Mouse (Mus musculus): ENCODE measurements around the gene Gphb5. TPM values are rescaled to one million over a fixed set of nuclear protein-coding genes. Genes with fewer than 3 reads are reported as not detected.

Gphb5 gene
- not detected in 2 replicates for polyA plus RNA-seq (2015; fragmentation: Nextera tagmentation; extraction: Ambion mirVana)

DNA sequence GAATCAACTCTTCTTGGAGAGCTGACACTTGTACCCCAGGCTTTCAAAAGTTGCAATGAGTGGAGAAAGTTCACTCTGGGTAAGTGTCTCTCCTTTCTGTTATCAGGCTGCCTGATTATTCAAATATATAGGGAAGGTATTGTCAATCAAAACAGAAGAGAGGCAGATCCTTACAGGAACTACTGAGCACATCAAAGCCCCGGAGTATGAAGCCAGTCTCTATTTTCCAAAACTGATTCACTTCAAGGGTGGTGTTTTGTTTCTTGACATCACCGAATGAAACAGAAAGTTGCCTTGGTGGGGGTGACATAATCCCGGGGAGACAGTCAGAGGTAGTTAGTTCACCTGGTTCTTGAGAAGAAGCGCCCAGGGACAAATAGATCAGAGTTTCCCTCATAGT, at the start of gene Gphb5:
TSS of gene Gphb5 (minus strand) at position 101 of the 400 bp plus-strand sequence.
- 60% methylated on average over 4 of the region's 4 CpGs for WGBS (ENCODE audit: insufficient replicate concordance)
- Histone ChIP-seq H3K4me3 (ENCODE audit: low read depth, low read length) (no peak within 1 kb of the TSS), H3K4me1 (ENCODE audit: control insufficient read depth, low read depth, low read length) (no peaks in the 10 kb centered on the region), H3K36me3 (ENCODE audit: control insufficient read depth, insufficient read depth) (no peaks in the 10 kb centered on the region), H3K27ac (ENCODE audit: low read length) (no peak within 1 kb of the TSS), H3K9ac (ENCODE audit: low read depth, low read length) (no peak within 1 kb of the TSS), H3K4me2 (ENCODE audit: low read depth, low read length) (no peak within 1 kb of the TSS), H3K27me3 (ENCODE audit: control insufficient read depth, insufficient read depth, low read depth, low read length) (no peaks in the 10 kb centered on the region), H3K9me3 (replicated peaks; ENCODE audit: control insufficient read depth, low read length) (no peaks in the 10 kb centered on the region)
- no peak for ATAC-seq (ENCODE audit: low read depth)

DNA sequence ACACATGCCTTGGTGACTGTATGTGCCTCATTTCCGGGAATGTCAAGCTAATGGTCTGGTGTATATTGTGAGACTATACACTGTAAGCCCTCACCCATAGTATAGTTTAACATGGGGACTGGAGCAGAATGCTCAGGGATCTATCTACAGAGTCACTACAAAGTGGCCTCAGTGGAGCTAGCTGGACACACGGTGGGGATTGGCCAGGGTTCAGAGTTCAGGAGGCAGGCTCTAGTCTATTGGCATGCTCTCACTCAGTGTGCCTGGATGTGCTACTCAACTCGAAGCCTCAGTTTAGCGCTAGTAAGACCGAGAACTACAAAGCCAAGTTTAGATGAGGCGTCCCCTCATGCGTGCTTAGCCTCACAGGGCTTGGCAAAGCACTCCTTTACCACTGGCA, 49.6 kb upstream of the Gphb5 start:
- Histone ChIP-seq H3K27ac (ENCODE audit: low read length) (no peak overlapping the region), H3K36me3 (ENCODE audit: control insufficient read depth, insufficient read depth) (peaks cover 11% of the 10 kb centered on the region), H3K4me3 (ENCODE audit: low read depth, low read length) (no peak overlapping the region), H3K9ac (ENCODE audit: low read depth, low read length) (no peak overlapping the region), H3K4me2 (ENCODE audit: low read depth, low read length) (no peak overlapping the region), H3K4me1 (ENCODE audit: control insufficient read depth, low read depth, low read length) (no peaks in the 10 kb centered on the region; the same call in 1 of the 2 replicates), H3K9me3 (replicated peaks; ENCODE audit: control insufficient read depth, low read length) (no peaks in the 10 kb centered on the region), H3K27me3 (ENCODE audit: control insufficient read depth, insufficient read depth, low read depth, low read length) (no peaks in the 10 kb centered on the region)
- no peak for ATAC-seq (ENCODE audit: low read depth)
- WGBS (ENCODE audit: insufficient replicate concordance) = 89% methylated on average over 7 of the region's 7 CpGs

- H3K36me3 ChIP-seq (ENCODE audit: control insufficient read depth, insufficient read depth) = peaks cover 11% of the 10 kb centered on the region
- H3K4me3 ChIP-seq (ENCODE audit: low read depth, low read length) = no peak overlapping the region
- no peaks in the 10 kb centered on the region for H3K9me3 ChIP-seq (replicated peaks; ENCODE audit: control insufficient read depth, low read length)
- H3K27me3 ChIP-seq (ENCODE audit: control insufficient read depth, insufficient read depth, low read depth, low read length) = no peaks in the 10 kb centered on the region
- H3K27ac ChIP-seq (ENCODE audit: low read length) = no peak overlapping the region
- no peak for ATAC-seq (ENCODE audit: low read depth)
- no peak overlapping the region for H3K9ac ChIP-seq (ENCODE audit: low read depth, low read length)
- 75% methylated on average over 9 of the region's 9 CpGs for WGBS (ENCODE audit: insufficient replicate concordance)
- H3K4me1 ChIP-seq (ENCODE audit: control insufficient read depth, low read depth, low read length) = peaks cover 2% of the 10 kb centered on the region
- H3K4me2 ChIP-seq (ENCODE audit: low read depth, low read length) = no peak overlapping the region
These were observed 47.6 kb upstream of the Gphb5 start for GRCm38 (mm10) chr12:75464016-75464769.

GRCm38 (mm10) chr12:75460561-75460960, 44.0 kb upstream of the Gphb5 start:
- Histone ChIP-seq H3K4me1 (ENCODE audit: control insufficient read depth, low read depth, low read length) (peaks cover 2% of the 10 kb centered on the region; the same call in 1 of the 2 replicates), H3K4me3 (ENCODE audit: low read depth, low read length) (no peak overlapping the region), H3K27ac (ENCODE audit: low read length) (no peak overlapping the region), H3K27me3 (ENCODE audit: control insufficient read depth, insufficient read depth, low read depth, low read length) (no peaks in the 10 kb centered on the region), H3K9me3 (replicated peaks; ENCODE audit: control insufficient read depth, low read length) (no peaks in the 10 kb centered on the region), H3K4me2 (ENCODE audit: low read depth, low read length) (no peak overlapping the region), H3K36me3 (ENCODE audit: control insufficient read depth, insufficient read depth) (peaks cover 6% of the 10 kb centered on the region), H3K9ac (ENCODE audit: low read depth, low read length) (no peak overlapping the region)
- 72% methylated on average over 5 of the region's 5 CpGs for WGBS (ENCODE audit: insufficient replicate concordance)
- ATAC-seq (ENCODE audit: low read depth) = no peak

DNA sequence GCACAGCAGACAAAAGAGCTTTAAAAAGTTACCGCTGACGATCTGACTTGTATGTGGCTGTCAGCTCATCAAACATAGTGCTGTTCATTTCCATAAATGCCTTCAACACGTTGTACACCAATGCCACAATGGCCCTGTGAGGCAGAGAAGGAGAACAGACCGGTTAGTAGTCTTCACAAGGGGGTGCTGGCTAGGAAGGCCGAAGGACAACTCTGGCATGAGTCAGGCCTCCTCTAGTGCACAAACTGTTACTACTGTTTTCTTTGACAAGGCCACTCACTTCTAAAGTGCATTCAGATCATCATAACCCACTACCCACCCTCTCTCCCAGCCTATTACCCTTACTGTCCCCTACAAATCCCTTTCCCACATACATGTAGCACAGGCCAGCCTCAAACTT, 43.1 kb upstream of the Gphb5 start:
- H3K9ac ChIP-seq (ENCODE audit: low read depth, low read length) = no peak overlapping the region
- no peaks in the 10 kb centered on the region for H3K9me3 ChIP-seq (replicated peaks; ENCODE audit: control insufficient read depth, low read length)
- no peak for ATAC-seq (ENCODE audit: low read depth)
- H3K27ac ChIP-seq (ENCODE audit: low read length) = no peak overlapping the region
- no peak overlapping the region for H3K4me3 ChIP-seq (ENCODE audit: low read depth, low read length)
- peaks cover 2% of the 10 kb centered on the region; the same call in 1 of the 2 replicates for H3K4me1 ChIP-seq (ENCODE audit: control insufficient read depth, low read depth, low read length)
- H3K27me3 ChIP-seq (ENCODE audit: control insufficient read depth, insufficient read depth, low read depth, low read length) = no peaks in the 10 kb centered on the region
- H3K36me3 ChIP-seq (ENCODE audit: control insufficient read depth, insufficient read depth) = peaks cover 6% of the 10 kb centered on the region
- H3K4me2 ChIP-seq (ENCODE audit: low read depth, low read length) = no peak overlapping the region
- WGBS (ENCODE audit: insufficient replicate concordance) = 82% methylated on average over 5 of the region's 5 CpGs

- Histone ChIP-seq H3K27me3 (ENCODE audit: control insufficient read depth, insufficient read depth, low read depth, low read length) (no peaks in the 10 kb centered on the region), H3K36me3 (ENCODE audit: control insufficient read depth, insufficient read depth) (peaks cover 9% of the 10 kb centered on the region), H3K9ac (ENCODE audit: low read depth, low read length) (no peak overlapping the region), H3K4me1 (ENCODE audit: control insufficient read depth, low read depth, low read length) (no peaks in the 10 kb centered on the region), H3K9me3 (replicated peaks; ENCODE audit: control insufficient read depth, low read length) (no peaks in the 10 kb centered on the region), H3K4me3 (ENCODE audit: low read depth, low read length) (no peak overlapping the region), H3K4me2 (ENCODE audit: low read depth, low read length) (no peak overlapping the region), H3K27ac (ENCODE audit: low read length) (no peak overlapping the region)
- peak; percentile 59; the same call in 1 of the 2 replicates for ATAC-seq (ENCODE audit: low read depth)
- WGBS (ENCODE audit: insufficient replicate concordance) = 75% methylated on average over 6 of the region's 6 CpGs
These were observed 36.9 kb upstream of the Gphb5 start for GRCm38 (mm10) chr12:75453441-75453840.

- Histone ChIP-seq H3K4me2 (ENCODE audit: low read depth, low read length) (no peak overlapping the region), H3K27ac (ENCODE audit: low read length) (no peak overlapping the region), H3K4me3 (ENCODE audit: low read depth, low read length) (no peak overlapping the region), H3K9ac (ENCODE audit: low read depth, low read length) (no peak overlapping the region), H3K4me1 (ENCODE audit: control insufficient read depth, low read depth, low read length) (no peaks in the 10 kb centered on the region), H3K27me3 (ENCODE audit: control insufficient read depth, insufficient read depth, low read depth, low read length) (no peaks in the 10 kb centered on the region), H3K9me3 (replicated peaks; ENCODE audit: control insufficient read depth, low read length) (no peaks in the 10 kb centered on the region), H3K36me3 (ENCODE audit: control insufficient read depth, insufficient read depth) (peaks cover 9% of the 10 kb centered on the region)
- ATAC-seq (ENCODE audit: low read depth) = no peak
- WGBS (ENCODE audit: insufficient replicate concordance) = 72% methylated on average over 4 of the region's 4 CpGs
These were observed 36.4 kb upstream of the Gphb5 start for GRCm38 (mm10) chr12:75453027-75453426.

DNA sequence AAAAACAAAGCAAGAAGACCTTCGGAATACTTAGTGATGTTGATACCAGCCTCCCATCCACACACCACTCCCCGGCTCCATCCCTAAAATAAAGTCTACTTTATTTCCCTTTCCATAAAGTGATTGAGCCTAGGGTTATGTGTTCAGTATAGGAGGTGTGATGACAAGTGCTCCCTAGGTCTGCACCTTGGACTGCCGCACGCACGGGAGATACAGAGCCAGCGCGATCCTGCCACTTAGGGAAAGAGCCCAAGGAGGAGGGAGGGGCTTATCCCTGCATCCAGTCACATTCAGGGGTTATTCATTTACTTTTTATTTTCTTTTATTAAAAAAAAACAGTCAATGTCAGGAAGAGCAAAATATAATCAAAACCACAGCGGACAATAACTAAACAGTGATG, 34.0 kb upstream of the Gphb5 start:
- Histone ChIP-seq H3K27ac (ENCODE audit: low read length) (no peak overlapping the region), H3K4me3 (ENCODE audit: low read depth, low read length) (no peak overlapping the region), H3K9me3 (replicated peaks; ENCODE audit: control insufficient read depth, low read length) (no peaks in the 10 kb centered on the region), H3K4me1 (ENCODE audit: control insufficient read depth, low read depth, low read length) (no peaks in the 10 kb centered on the region), H3K27me3 (ENCODE audit: control insufficient read depth, insufficient read depth, low read depth, low read length) (no peaks in the 10 kb centered on the region), H3K4me2 (ENCODE audit: low read depth, low read length) (no peak overlapping the region), H3K9ac (ENCODE audit: low read depth, low read length) (no peak overlapping the region), H3K36me3 (ENCODE audit: control insufficient read depth, insufficient read depth) (peaks cover 9% of the 10 kb centered on the region)
- ATAC-seq (ENCODE audit: low read depth) = no peak
- WGBS (ENCODE audit: insufficient replicate concordance) = 86% methylated on average over 8 of the region's 8 CpGs

DNA sequence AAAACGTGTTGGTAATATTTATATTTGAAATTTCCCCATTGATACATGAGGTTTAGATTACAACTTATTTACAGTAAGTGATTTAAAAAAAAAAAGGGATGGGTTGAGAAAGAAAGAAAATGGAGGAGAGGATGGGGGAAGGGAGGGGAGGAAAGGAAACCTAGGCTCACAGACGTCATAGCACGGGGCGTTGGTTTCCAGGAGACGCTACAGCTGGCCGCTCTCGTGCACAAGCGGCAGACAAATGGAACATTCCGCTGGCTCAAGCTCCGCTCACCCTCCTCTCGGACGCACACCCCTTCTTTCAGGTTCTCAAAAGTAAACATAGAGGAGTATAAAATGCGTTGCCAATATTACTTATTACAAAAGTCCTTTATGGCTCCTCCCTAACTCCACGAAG, 33.4 kb upstream of the Gphb5 start:
- Histone ChIP-seq H3K4me2 (ENCODE audit: low read depth, low read length) (no peak overlapping the region), H3K27ac (ENCODE audit: low read length) (no peak overlapping the region), H3K9ac (ENCODE audit: low read depth, low read length) (no peak overlapping the region), H3K27me3 (ENCODE audit: control insufficient read depth, insufficient read depth, low read depth, low read length) (no peaks in the 10 kb centered on the region), H3K4me3 (ENCODE audit: low read depth, low read length) (no peak overlapping the region), H3K9me3 (replicated peaks; ENCODE audit: control insufficient read depth, low read length) (no peaks in the 10 kb centered on the region), H3K4me1 (ENCODE audit: control insufficient read depth, low read depth, low read length) (no peaks in the 10 kb centered on the region), H3K36me3 (ENCODE audit: control insufficient read depth, insufficient read depth) (peaks cover 9% of the 10 kb centered on the region)
- 83% methylated on average over 14 of the region's 14 CpGs for WGBS (ENCODE audit: insufficient replicate concordance)
- ATAC-seq (ENCODE audit: low read depth) = no peak

All from liver, embryonic 16.5 days (tissue).